Mouse (Mus musculus) spleen, adult 2 months (tissue): Measurements from ENCODE around the gene Dut.

Experiments
- CTCF ChIP-seq: fragments of 200-500 bp; IDR thresholded peaks from 2 replicates; pipeline ENCODE4 v1.5.1; 2011; ENCODE audit warnings: mild to moderate bottlenecking, inconsistent platforms; ENCODE audit not compliant: insufficient read depth, insufficient read length, insufficient replicate concordance; ENCODE audit errors: extremely low read depth
- POLR2A ChIP-seq: fragments of 200-500 bp; IDR thresholded peaks from 2 replicates; pipeline ENCODE4 v1.6.1; 2011; ENCODE audit warnings: low read depth, low read length, inconsistent platforms

GRCm38 (mm10) chr2:125263056-125263455 is 16.1 kb downstream of the Dut start:
- TF ChIP-seq CTCF (no peak), POLR2A (no peak)
